Mouse (Mus musculus) ES-Bruce4 (cell line): ENCODE measurements at regions not wholly inside any gene's neighbourhood (a gene's known extent, or its start where the extent isn't known, plus 50 kb on each side); places are given as distances from the start of the nearest gene placed in this dataset.

Source experiments
- CTCF ChIP-seq: IDR thresholded peaks from one replicate; pipeline ENCODE4 v1.8.1; 2011; ENCODE audit warnings: low read depth, low read length
- EP300 ChIP-seq: IDR thresholded peaks from 2 replicates; pipeline ENCODE4 v1.6.1; 2011; ENCODE audit warnings: low read depth, low read length; ENCODE audit not compliant: insufficient read depth

- TF ChIP-seq EP300 = no peak
- no peak for TF ChIP-seq CTCF
These were observed 53.8 kb upstream of the Ak4 start for GRCm38 (mm10) chr4:101365299-101365698.
